Mouse (Mus musculus) thymus, adult 2 months (tissue): ENCODE measurements around the gene Gm9508. TPM values are rescaled to one million over a fixed set of nuclear protein-coding genes. Genes with fewer than 3 reads are reported as not detected.
"Not testable (repeated sequence)": the region's sequence is repeated elsewhere in the genome, so short reads cannot be mapped to it uniquely, and the experiment has no call there.

ENCODE experiments used
- DNase-seq: peaks from one replicate; pipeline ENCODE4 v3.0.0; 2021
- H3K27ac ChIP-seq: fragments of 200-500 bp; 2 replicates; pipeline ENCODE4 v1.5.1; 2012; ENCODE audit warnings: low read length, control low read depth; ENCODE audit not compliant: control insufficient read depth, insufficient read depth
- H3K27me3 ChIP-seq: fragments of 200-500 bp; 2 replicates; pipeline ENCODE4 v1.6.1; 2012; ENCODE audit warnings: mild to moderate bottlenecking, low read length, moderate library complexity, mixed read lengths; ENCODE audit not compliant: control insufficient read depth, insufficient read depth
- H3K36me3 ChIP-seq: fragments of 200-500 bp; 2 replicates; pipeline ENCODE4 v1.6.1; 2012; ENCODE audit warnings: mild to moderate bottlenecking, low read length, moderate library complexity; ENCODE audit not compliant: control insufficient read depth, insufficient read depth
- H3K4me1 ChIP-seq: fragments of 200-500 bp; replicated peaks from 2 replicates; pipeline ENCODE4 v1.6.1; 2012; ENCODE audit warnings: low read length; ENCODE audit not compliant: control insufficient read depth, insufficient read depth
- H3K4me3 ChIP-seq: fragments of 200-500 bp; 2 replicates; pipeline ENCODE4 v1.5.1; 2012; ENCODE audit warnings: mild to moderate bottlenecking, low read length, control low read depth, moderate library complexity; ENCODE audit not compliant: control insufficient read depth, insufficient read depth
- CTCF ChIP-seq: fragments of 200-500 bp; IDR thresholded peaks from 2 replicates; pipeline ENCODE4 v1.5.1; 2012; ENCODE audit warnings: mild to moderate bottlenecking, control low read depth, low read length, moderate library complexity, borderline replicate concordance; ENCODE audit not compliant: control insufficient read depth, poor library complexity, insufficient read depth; ENCODE audit errors: extremely low read depth
- POLR2A ChIP-seq: fragments of 200-500 bp; IDR thresholded peaks from 2 replicates; pipeline ENCODE4 v1.6.1; 2012; ENCODE audit warnings: mild to moderate bottlenecking, low read length, control low read depth, moderate library complexity; ENCODE audit not compliant: control insufficient read depth, poor library complexity, insufficient read depth; ENCODE audit errors: extremely low read depth
- WGBS: fragments of 180-500 bp; shearing (Covaris S2); methylation state at CpG from one replicate; pipeline ENCODE4 v1.1.7; 2018; 5-methylcytosine and 5-hydroxymethylcytosine counted together
- polyA plus RNA-seq: library from polyadenylated mRNA; depleted of rRNA; stranded (reverse); fragments of >200 nt; gene quantifications from 2 replicates; pipeline ENCODE4 v1.2.3, GENCODE M21; 2012

Gm9508 gene
- polyA plus RNA-seq, 1 experiment, result not detected

DNA sequence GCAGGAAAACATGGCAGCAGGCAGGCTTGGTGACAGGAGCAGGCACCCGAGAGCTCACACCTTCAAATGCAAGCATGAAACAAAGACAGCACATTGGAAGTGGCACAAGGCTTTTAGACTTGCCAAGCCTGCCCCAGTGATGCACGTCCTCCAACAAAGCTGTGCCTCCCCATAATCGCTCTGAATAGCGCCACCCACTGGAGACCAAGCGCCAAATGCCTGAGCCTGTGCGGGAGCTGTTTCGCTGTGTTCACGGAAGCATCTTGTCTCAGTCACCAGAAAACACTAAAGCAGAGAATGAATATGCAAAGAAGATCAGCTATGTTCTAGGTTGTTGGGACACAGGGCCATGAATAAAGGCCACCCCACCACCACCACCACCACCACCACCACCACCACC lies 27.8 kb upstream of the Gm9508 start:
- H3K4me3 ChIP-seq, result no peak overlapping the region
- no peak overlapping the region for H3K27ac ChIP-seq
- 84% methylated on average over 8 of the region's 8 CpGs for WGBS
- H3K4me1 ChIP-seq, result no peaks in the 10 kb centered on the region
- H3K27me3 ChIP-seq, result no peaks in the 10 kb centered on the region
- no peak for DNase-seq
- TF ChIP-seq POLR2A, result no peak
- TF ChIP-seq CTCF, result no peak
- H3K36me3 ChIP-seq, result no peaks in the 10 kb centered on the region

- H3K4me1 ChIP-seq, H3K4me3 ChIP-seq, H3K27me3 ChIP-seq, H3K36me3 ChIP-seq, H3K27ac ChIP-seq, DNase-seq: not testable (repeated sequence)
- 94% methylated on average over 1 of the region's 1 CpGs for WGBS
These were observed 23.3 kb upstream of the Gm9508 start, which contains the start of gene Krtap12-1 for GRCm38 (mm10) chr10:77720299-77720698. TSS of gene Krtap12-1 (plus strand) at chr10:77720599.

DNA sequence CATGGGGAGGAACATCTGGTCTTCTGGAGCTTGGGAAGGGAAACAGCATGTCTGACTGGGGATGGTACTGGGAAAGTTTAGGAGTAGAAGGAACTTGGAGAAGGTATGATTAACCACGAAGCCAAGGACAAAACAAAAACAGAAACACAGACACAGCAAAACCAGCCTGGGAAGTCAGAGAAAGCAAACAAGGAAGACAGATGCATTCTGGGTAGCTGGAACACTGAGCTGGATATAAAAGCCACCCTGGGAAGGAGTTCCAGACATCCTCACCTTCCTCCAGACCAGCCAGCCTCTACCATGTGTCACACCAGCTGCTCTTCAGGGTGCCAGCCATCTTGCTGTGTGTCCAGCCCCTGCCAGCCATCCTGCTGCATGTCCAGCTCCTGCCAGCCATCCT lies 18.5 kb upstream of the Gm9508 start, which contains the start of gene Gm10142:
TSS of gene Gm10142 (plus strand) at position 301 of the 400 bp plus-strand sequence.
- Histone ChIP-seq H3K27me3 (no peaks in the 10 kb centered on the region), H3K27ac (no peak within 1 kb of the TSS), H3K4me3 (no peak within 1 kb of the TSS), H3K36me3 (no peaks in the 10 kb centered on the region), H3K4me1 (no peaks in the 10 kb centered on the region)
- TF ChIP-seq CTCF, result no peak
- TF ChIP-seq POLR2A, result no peak
- WGBS, result 91% methylated on average over 1 of the region's 1 CpGs
- DNase-seq, result no peak

DNA sequence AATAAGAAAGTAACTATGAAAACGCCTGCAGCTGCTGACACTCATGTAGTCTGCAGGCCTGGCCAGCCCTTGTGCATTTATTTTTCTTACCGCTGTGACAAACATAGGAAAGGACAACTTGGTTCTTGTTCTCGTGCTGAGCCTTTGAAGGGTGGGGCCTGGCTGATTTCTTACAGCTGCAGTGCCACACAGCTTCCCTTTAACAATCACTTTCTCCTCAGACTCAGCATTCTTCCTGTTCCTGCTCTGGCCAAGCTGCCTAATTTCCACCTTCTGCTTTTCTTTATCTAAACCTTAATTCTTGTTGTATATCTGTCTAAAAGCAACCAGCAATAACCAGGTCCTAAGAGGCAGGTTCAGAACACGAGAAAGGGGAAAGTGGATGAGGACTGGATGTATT lies 16.7 kb upstream of the Gm9508 start:
- no peaks in the 10 kb centered on the region for H3K4me1 ChIP-seq
- 21% methylated on average over 4 of the region's 4 CpGs for WGBS
- TF ChIP-seq CTCF (no peak), POLR2A (no peak)
- DNase-seq, result no peak
- H3K27me3 ChIP-seq, result no peaks in the 10 kb centered on the region
- no peak overlapping the region for H3K27ac ChIP-seq
- H3K4me3 ChIP-seq, result no peak overlapping the region
- H3K36me3 ChIP-seq, result no peaks in the 10 kb centered on the region

DNA sequence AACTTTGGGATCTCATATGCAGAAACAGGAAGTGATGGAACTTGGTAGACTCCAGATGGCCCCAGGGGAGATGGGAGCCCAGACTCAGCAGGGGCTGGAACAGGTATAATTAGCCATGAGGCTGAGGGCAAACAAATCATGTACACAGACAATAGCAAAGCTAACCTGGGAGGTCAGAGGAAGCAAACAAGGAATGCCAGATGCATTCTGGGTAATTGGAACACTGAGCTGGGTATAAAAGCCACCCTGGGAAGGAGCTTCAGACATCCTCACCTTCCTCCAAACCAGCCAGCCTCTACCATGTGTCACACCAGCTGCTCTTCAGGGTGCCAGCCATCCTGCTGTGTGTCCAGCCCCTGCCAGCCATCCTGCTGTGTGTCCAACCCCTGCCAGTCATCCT lies 14.1 kb upstream of the Gm9508 start, which contains the start of gene Gm10024:
TSS of gene Gm10024 (plus strand) at position 301 of the 400 bp plus-strand sequence.
- not testable (repeated sequence) for DNase-seq, H3K36me3 ChIP-seq

DNA sequence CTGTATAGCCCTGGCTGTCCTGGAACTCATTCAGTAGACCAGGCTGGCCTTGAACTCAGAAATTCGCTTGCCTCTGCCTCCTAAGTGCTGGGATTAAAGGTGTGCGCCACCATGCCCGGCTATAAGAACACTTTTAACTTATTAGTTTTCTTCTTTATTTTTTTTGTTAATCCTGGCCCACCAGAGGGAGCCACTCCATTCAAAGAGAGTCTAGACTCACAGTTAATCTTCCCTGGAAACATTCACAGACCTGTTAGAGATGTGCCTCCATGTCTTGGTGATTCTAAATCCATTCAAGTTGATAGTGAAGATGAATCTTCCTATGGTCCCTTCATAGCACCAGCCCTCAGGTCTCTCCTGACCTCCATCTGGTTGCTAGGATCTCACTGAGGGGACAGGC lies 12.8 kb upstream of the Gm9508 start:
- Histone ChIP-seq H3K36me3 (no peaks in the 10 kb centered on the region), H3K4me1 (no peaks in the 10 kb centered on the region), H3K27me3 (no peaks in the 10 kb centered on the region), H3K4me3 (no peak overlapping the region), H3K27ac (no peak overlapping the region)
- WGBS, result 85% methylated on average over 3 of the region's 3 CpGs
- TF ChIP-seq CTCF (no peak), POLR2A (no peak)
- no peak for DNase-seq

More for the DNA sequence above, 14.1 kb upstream of the Gm9508 start, which contains the start of gene Gm10024:
- not testable (repeated sequence) for H3K4me1 ChIP-seq, H3K27me3 ChIP-seq, H3K27ac ChIP-seq, H3K4me3 ChIP-seq

DNA sequence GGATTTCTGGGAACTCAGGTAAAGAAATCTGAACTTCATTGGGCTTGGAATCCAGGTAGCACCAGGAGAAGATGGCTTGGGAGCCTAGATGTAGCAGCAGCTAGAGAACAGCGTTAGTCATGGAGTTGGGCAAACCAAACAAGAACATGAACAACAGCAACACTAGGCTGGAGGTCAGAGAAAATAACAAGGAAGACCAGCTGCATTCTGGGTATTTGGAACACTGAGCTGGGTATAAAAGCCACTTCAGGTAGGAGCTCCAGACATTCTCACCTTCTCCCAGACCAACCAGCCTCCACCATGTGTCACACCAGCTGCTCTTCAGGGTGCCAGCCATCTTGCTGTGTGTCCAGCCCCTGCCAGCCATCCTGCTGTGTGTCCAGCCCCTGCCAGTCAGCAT lies 9.3 kb upstream of the Gm9508 start, which contains the start of gene Gm10272:
TSS of gene Gm10272 (plus strand) at position 301 of the 400 bp plus-strand sequence.
- no peak for DNase-seq
- WGBS, result 100% methylated on average over 1 of the region's 1 CpGs
- H3K27ac ChIP-seq, result no peak within 1 kb of the TSS
- H3K4me1 ChIP-seq, result no peaks in the 10 kb centered on the region
- no peaks in the 10 kb centered on the region for H3K27me3 ChIP-seq
- no peaks in the 10 kb centered on the region for H3K36me3 ChIP-seq
- TF ChIP-seq CTCF (no peak), POLR2A (no peak)
- no peak within 1 kb of the TSS for H3K4me3 ChIP-seq

DNA sequence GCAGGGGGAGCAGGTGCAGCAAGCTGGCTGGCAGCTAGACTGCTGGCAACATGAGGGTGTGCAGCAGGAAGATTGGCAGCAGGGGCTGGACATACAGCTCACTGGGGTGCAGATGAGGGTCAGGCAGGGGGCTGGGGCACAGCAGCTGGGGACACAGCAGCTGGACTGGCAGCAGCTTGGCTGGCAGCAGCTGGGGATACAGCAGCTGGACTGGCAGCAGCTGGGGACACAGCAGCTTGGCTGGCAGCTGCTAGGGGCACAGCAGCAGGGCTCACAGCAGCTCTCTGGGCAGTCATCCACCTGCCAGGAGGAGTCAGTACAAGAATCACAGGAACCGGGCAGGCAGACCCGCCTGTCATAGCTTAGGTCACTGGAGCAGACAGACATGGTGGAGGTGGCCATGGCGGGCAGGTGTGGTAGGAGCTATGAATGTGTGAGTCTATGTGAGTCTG lies 6.7 kb downstream of the Gm9508 start, which contains the start of gene Gm19402:
TSS of gene Gm19402 (minus strand) at position 402 of the 452 bp plus-strand sequence.
- H3K36me3 ChIP-seq, H3K27ac ChIP-seq, H3K4me1 ChIP-seq, H3K4me3 ChIP-seq, DNase-seq, H3K27me3 ChIP-seq: not testable (repeated sequence)
- 76% methylated on average over 3 of the region's 3 CpGs for WGBS
